Mouse (Mus musculus): ENCODE data around the gene Plac9a. TPM values are rescaled to one million over a fixed set of nuclear protein-coding genes. Genes with fewer than 3 reads are reported as not detected.
A peak's percentile ranks its signal among the peaks of the same experiment; 100 is the strongest.
"Not testable (repeated sequence)": the region's sequence is repeated elsewhere in the genome, so short reads cannot be mapped to it uniquely, and the experiment has no call there.

Plac9a gene
- polyA plus RNA-seq (2014; fragmentation: Nextera tagmentation; extraction: Ambion mirVana) = not detected in 2 replicates

DNA sequence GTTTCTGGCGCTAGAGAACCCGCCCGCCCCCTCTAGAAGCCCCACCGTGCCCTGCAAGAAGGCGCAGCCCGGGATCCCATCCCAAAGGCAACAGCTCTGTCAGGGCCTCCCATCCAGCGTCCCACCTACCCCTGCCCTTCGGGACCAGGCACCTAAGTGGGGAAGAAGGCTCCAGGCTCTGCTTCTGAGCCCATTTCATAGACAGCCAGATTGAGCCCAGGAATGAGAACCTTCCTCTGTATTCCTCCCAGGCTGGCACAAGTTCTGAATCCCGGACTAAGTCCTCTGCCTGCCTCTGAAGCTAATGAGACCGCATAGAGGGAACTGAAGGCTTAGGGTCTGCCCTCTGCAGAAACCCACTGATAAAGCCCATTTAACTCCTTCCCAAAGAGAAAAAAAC lies at the start of gene Plac9a:
Plac9a (minus strand) TSS at position 101 of the 400 bp plus-strand sequence.
- not testable (repeated sequence) for H3K9ac ChIP-seq (ENCODE audit: low read length); H3K4me1 ChIP-seq (ENCODE audit: control insufficient read depth, insufficient read depth, low read length); ATAC-seq; H3K4me3 ChIP-seq (ENCODE audit: low read depth, low read length); H3K27me3 ChIP-seq (replicated peaks; ENCODE audit: control insufficient read depth, insufficient read depth, low read length); H3K9me3 ChIP-seq (replicated peaks; ENCODE audit: control insufficient read depth, low read length); H3K4me2 ChIP-seq (ENCODE audit: low read length); DNase-seq (ENCODE audit: low spot score); H3K36me3 ChIP-seq (ENCODE audit: control insufficient read depth, insufficient read depth, low read length); H3K27ac ChIP-seq (ENCODE audit: low read depth, low read length)
- WGBS = no CpG with 5 or more reads among the region's 10 CpGs

DNA sequence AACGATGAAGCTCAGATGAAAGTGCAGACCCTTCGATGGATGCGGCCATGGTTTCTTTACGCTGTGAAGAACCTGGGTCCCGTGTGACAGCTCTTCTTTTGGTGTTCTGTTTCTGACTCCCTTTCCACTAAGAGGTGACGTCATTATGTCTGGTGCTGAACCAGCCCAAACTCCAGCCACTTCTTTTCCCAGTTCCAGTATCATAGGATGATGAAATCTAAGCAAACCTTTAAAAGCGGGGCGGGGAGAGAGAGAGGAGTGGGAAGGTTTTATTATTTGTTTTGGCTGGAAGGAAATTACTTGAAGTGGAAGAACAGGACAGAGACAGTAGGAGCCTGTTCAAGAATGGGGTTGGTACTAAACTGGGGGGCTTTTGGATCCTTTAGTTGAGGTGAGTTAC lies 35.1 kb upstream of the Plac9a start, which contains the start of gene Cphx1:
Cphx1 (plus strand) TSS at position 301 of the 400 bp plus-strand sequence.
- H3K4me1 ChIP-seq (ENCODE audit: control insufficient read depth, insufficient read depth, low read length); H3K27ac ChIP-seq (ENCODE audit: low read depth, low read length); H3K9ac ChIP-seq (ENCODE audit: low read length); H3K27me3 ChIP-seq (replicated peaks; ENCODE audit: control insufficient read depth, insufficient read depth, low read length); ATAC-seq; H3K36me3 ChIP-seq (ENCODE audit: control insufficient read depth, insufficient read depth, low read length); DNase-seq (ENCODE audit: low spot score); H3K4me3 ChIP-seq (ENCODE audit: low read depth, low read length); H3K9me3 ChIP-seq (replicated peaks; ENCODE audit: control insufficient read depth, low read length); H3K4me2 ChIP-seq (ENCODE audit: low read length): not testable (repeated sequence)
- WGBS = no CpG with 5 or more reads among the region's 8 CpGs

- H3K4me3 ChIP-seq (ENCODE audit: low read depth, low read length); ATAC-seq; H3K27me3 ChIP-seq (replicated peaks; ENCODE audit: control insufficient read depth, insufficient read depth, low read length); H3K9ac ChIP-seq (ENCODE audit: low read length); H3K36me3 ChIP-seq (ENCODE audit: control insufficient read depth, insufficient read depth, low read length); DNase-seq (ENCODE audit: low spot score); H3K9me3 ChIP-seq (replicated peaks; ENCODE audit: control insufficient read depth, low read length); H3K4me2 ChIP-seq (ENCODE audit: low read length); H3K4me1 ChIP-seq (ENCODE audit: control insufficient read depth, insufficient read depth, low read length); H3K27ac ChIP-seq (ENCODE audit: low read depth, low read length): not testable (repeated sequence)
- WGBS = no CpG with 5 or more reads among the region's 5 CpGs
Measured at GRCm38 (mm10) chr14:25936867-25937630, 34.1 kb upstream of the Plac9a start.

GRCm38 (mm10) chr14:25927562-25927881 lies 24.6 kb upstream of the Plac9a start, which contains the start of gene Tmem254a:
Gene Tmem254a, minus strand, starts transcription at chr14:25927672.
- H3K4me1 ChIP-seq (ENCODE audit: control insufficient read depth, insufficient read depth, low read length); H3K27me3 ChIP-seq (replicated peaks; ENCODE audit: control insufficient read depth, insufficient read depth, low read length): not testable (repeated sequence)
- peak; percentile 88 for ATAC-seq

GRCm38 (mm10) chr14:25926814-25927561 lies 24.1 kb upstream of the Plac9a start:
- no CpG with 5 or more reads among the region's 44 CpGs for WGBS

More at GRCm38 (mm10) chr14:25927562-25927881, 24.6 kb upstream of the Plac9a start, which contains the start of gene Tmem254a:
- H3K4me2 ChIP-seq (ENCODE audit: low read length); H3K27ac ChIP-seq (ENCODE audit: low read depth, low read length); DNase-seq (ENCODE audit: low spot score); H3K4me3 ChIP-seq (ENCODE audit: low read depth, low read length); H3K9ac ChIP-seq (ENCODE audit: low read length); H3K36me3 ChIP-seq (ENCODE audit: control insufficient read depth, insufficient read depth, low read length); H3K9me3 ChIP-seq (replicated peaks; ENCODE audit: control insufficient read depth, low read length): not testable (repeated sequence)
- WGBS = no CpG with 5 or more reads among the region's 10 CpGs

GRCm38 (mm10) chr14:25918427-25919170 lies 15.7 kb upstream of the Plac9a start:
- not testable (repeated sequence) for ATAC-seq; H3K36me3 ChIP-seq (ENCODE audit: control insufficient read depth, insufficient read depth, low read length); H3K4me1 ChIP-seq (ENCODE audit: control insufficient read depth, insufficient read depth, low read length); H3K27me3 ChIP-seq (replicated peaks; ENCODE audit: control insufficient read depth, insufficient read depth, low read length); H3K27ac ChIP-seq (ENCODE audit: low read depth, low read length); H3K9ac ChIP-seq (ENCODE audit: low read length); H3K9me3 ChIP-seq (replicated peaks; ENCODE audit: control insufficient read depth, low read length); H3K4me3 ChIP-seq (ENCODE audit: low read depth, low read length); H3K4me2 ChIP-seq (ENCODE audit: low read length); DNase-seq (ENCODE audit: low spot score)
- WGBS = no CpG with 5 or more reads among the region's 5 CpGs

More at GRCm38 (mm10) chr14:25926814-25927561, 24.1 kb upstream of the Plac9a start:
- H3K27me3 ChIP-seq (replicated peaks; ENCODE audit: control insufficient read depth, insufficient read depth, low read length); DNase-seq (ENCODE audit: low spot score); H3K9me3 ChIP-seq (replicated peaks; ENCODE audit: control insufficient read depth, low read length); H3K4me1 ChIP-seq (ENCODE audit: control insufficient read depth, insufficient read depth, low read length); H3K9ac ChIP-seq (ENCODE audit: low read length); H3K4me3 ChIP-seq (ENCODE audit: low read depth, low read length); H3K27ac ChIP-seq (ENCODE audit: low read depth, low read length); H3K4me2 ChIP-seq (ENCODE audit: low read length); H3K36me3 ChIP-seq (ENCODE audit: control insufficient read depth, insufficient read depth, low read length): not testable (repeated sequence)
- peak; percentile 94 for ATAC-seq

DNA sequence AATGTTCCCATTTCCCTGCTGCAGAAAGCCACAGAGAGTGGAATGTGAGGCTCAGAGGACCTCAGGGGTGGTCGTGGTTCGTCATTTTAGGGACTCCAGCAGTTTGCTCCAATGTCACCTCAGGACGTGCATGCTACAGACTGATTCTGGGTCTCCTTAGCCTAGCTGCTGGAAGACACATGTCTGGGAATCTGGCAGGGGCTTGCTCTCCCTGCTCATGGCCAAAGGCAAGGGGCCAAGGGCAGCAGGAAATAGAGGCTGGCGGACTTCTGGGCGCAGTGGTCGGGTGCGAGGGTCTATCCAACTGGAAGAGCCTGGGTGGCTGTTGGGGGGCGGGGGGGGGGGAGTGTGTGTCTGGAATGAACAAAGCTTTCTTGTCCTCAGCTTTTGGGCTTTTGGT lies 6.1 kb upstream of the Plac9a start:
- WGBS = no CpG with 5 or more reads among the region's 8 CpGs
- H3K4me3 ChIP-seq (ENCODE audit: low read depth, low read length); H3K9me3 ChIP-seq (replicated peaks; ENCODE audit: control insufficient read depth, low read length); H3K27me3 ChIP-seq (replicated peaks; ENCODE audit: control insufficient read depth, insufficient read depth, low read length); H3K36me3 ChIP-seq (ENCODE audit: control insufficient read depth, insufficient read depth, low read length); DNase-seq (ENCODE audit: low spot score); H3K4me2 ChIP-seq (ENCODE audit: low read length); H3K4me1 ChIP-seq (ENCODE audit: control insufficient read depth, insufficient read depth, low read length); H3K9ac ChIP-seq (ENCODE audit: low read length); H3K27ac ChIP-seq (ENCODE audit: low read depth, low read length); ATAC-seq: not testable (repeated sequence)

DNA sequence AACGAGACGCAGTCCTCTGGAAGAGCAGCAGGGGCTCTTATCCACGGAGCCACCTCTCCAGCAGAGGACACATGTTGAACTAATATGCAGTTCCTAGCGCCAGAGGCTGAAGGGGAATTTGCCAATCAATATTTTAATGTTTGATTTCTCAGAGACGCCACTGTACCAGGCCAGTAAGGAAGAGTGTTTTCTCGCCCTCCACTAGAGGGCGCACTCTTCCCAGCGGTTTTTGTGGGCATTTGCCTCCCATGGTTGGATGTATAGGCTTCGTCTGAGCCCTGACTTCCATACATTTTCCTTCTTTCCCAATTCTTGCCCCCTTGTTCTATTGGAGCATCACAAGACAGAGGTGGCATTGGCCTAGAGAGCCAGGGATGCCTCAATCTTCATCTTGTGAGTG lies 4.4 kb upstream of the Plac9a start:
- not testable (repeated sequence) for H3K4me3 ChIP-seq (ENCODE audit: low read depth, low read length); H3K9ac ChIP-seq (ENCODE audit: low read length); ATAC-seq; H3K36me3 ChIP-seq (ENCODE audit: control insufficient read depth, insufficient read depth, low read length); H3K4me2 ChIP-seq (ENCODE audit: low read length); H3K4me1 ChIP-seq (ENCODE audit: control insufficient read depth, insufficient read depth, low read length); H3K27ac ChIP-seq (ENCODE audit: low read depth, low read length); H3K9me3 ChIP-seq (replicated peaks; ENCODE audit: control insufficient read depth, low read length); H3K27me3 ChIP-seq (replicated peaks; ENCODE audit: control insufficient read depth, insufficient read depth, low read length); DNase-seq (ENCODE audit: low spot score)
- WGBS = no CpG with 5 or more reads among the region's 9 CpGs
